Mouse (Mus musculus) intestine, embryonic 16.5 days (tissue): ENCODE results near the gene Gnat3. TPM values are rescaled to one million over a fixed set of nuclear protein-coding genes. Genes with fewer than 3 reads are reported as not detected.

Experiments
- ATAC-seq: fragments of 200-750 bp; cut with Nextera tagmentation; 2 replicates; pipeline ENCODE4 v1.8.0; 2017; ENCODE audit warnings: moderate TSS enrichment, moderate library complexity
- H3K27ac ChIP-seq: fragments of 300-500 bp; sonication (generic); 2 replicates; pipeline ENCODE4 v1.5.1; 2014; ENCODE audit warnings: mild to moderate bottlenecking, low read length
- H3K27me3 ChIP-seq: fragments of 300-500 bp; sonication (generic); replicated peaks from 2 replicates; pipeline ENCODE4 v1.6.1; 2014; ENCODE audit warnings: low read length, control low read depth, mixed read lengths; ENCODE audit not compliant: control insufficient read depth, insufficient read depth
- H3K36me3 ChIP-seq: fragments of 300-500 bp; sonication (generic); 2 replicates; pipeline ENCODE4 v1.6.1; 2014; ENCODE audit warnings: low read length, control low read depth; ENCODE audit not compliant: control insufficient read depth, insufficient read depth
- H3K4me1 ChIP-seq: fragments of 300-500 bp; sonication (generic); 2 replicates; pipeline ENCODE4 v1.6.1; 2014; ENCODE audit warnings: low read length, control low read depth, mixed read lengths; ENCODE audit not compliant: control insufficient read depth, insufficient read depth
- H3K4me2 ChIP-seq: fragments of 300-500 bp; sonication (generic); 2 replicates; pipeline ENCODE4 v1.6.1; 2014; ENCODE audit warnings: low read depth, low read length, control low read depth
- H3K4me3 ChIP-seq: fragments of 300-500 bp; sonication (generic); 2 replicates; pipeline ENCODE4 v1.5.1; 2014; ENCODE audit warnings: mild to moderate bottlenecking, low read length
- H3K9ac ChIP-seq: fragments of 300-500 bp; sonication (generic); 2 replicates; pipeline ENCODE4 v1.6.1; 2014; ENCODE audit warnings: low read depth, low read length
- H3K9me3 ChIP-seq: fragments of 300-500 bp; sonication (generic); 2 replicates; pipeline ENCODE4 v1.6.1; 2016; ENCODE audit warnings: low read length, control low read depth; ENCODE audit not compliant: control insufficient read depth
- WGBS: fragments of 180-500 bp; shearing (Covaris S2); extraction: QIAGEN DNeasy Blood & Tissue Kit; methylation state at CpG from one replicate; pipeline ENCODE4 v1.1.7; 2014; 5-methylcytosine and 5-hydroxymethylcytosine counted together
- polyA plus RNA-seq: library from polyadenylated mRNA; unstranded; fragments of >200 nt; fragmentation: Nextera tagmentation; extraction: Ambion mirVana; gene quantifications from 2 replicates; pipeline ENCODE4 v1.2.1, GENCODE M21; 2015

The Gnat3 gene
- polyA plus RNA-seq, 1 experiment from 2014 or later = not detected

- WGBS = 58% methylated on average over 6 of the region's 6 CpGs
Measured at GRCm38 (mm10) chr5:18000185-18000584, 37.8 kb downstream of the Gnat3 start.

DNA sequence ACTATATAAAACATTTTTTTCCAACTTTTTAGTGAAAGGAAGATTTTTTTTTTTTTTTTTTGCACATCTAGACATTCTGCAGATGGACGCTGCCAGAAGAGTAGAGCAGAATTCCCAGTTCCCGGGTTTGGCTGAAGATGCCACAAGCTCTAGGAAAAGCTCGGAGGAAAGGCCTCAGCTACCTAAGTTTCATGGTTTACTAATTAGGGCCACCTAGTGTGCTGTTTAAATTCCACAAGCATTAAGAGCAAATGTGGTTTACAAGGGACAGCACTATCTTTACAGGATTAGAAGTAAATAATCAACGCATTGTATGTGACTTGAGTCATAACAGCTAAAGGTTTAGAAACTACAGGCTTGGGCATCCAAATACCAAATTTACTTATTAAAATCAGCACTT lies 39.3 kb downstream of the Gnat3 start:
- Histone ChIP-seq H3K4me1 (no peaks in the 10 kb centered on the region), H3K4me3 (no peak overlapping the region), H3K36me3 (no peaks in the 10 kb centered on the region), H3K9ac (no peak overlapping the region), H3K4me2 (no peak overlapping the region), H3K27me3 (no peaks in the 10 kb centered on the region), H3K27ac (no peak overlapping the region), H3K9me3 (no peaks in the 10 kb centered on the region)
- ATAC-seq = no peak
- 44% methylated on average over 4 of the region's 4 CpGs for WGBS

More at GRCm38 (mm10) chr5:18000185-18000584, 37.8 kb downstream of the Gnat3 start:
- H3K27me3 ChIP-seq = no peaks in the 10 kb centered on the region
- no peak for ATAC-seq
- no peak overlapping the region for H3K4me2 ChIP-seq
- H3K27ac ChIP-seq = no peak overlapping the region
- H3K4me3 ChIP-seq = no peak overlapping the region
- no peaks in the 10 kb centered on the region for H3K4me1 ChIP-seq
- H3K9me3 ChIP-seq = no peaks in the 10 kb centered on the region
- H3K9ac ChIP-seq = no peak overlapping the region
- H3K36me3 ChIP-seq = no peaks in the 10 kb centered on the region

DNA sequence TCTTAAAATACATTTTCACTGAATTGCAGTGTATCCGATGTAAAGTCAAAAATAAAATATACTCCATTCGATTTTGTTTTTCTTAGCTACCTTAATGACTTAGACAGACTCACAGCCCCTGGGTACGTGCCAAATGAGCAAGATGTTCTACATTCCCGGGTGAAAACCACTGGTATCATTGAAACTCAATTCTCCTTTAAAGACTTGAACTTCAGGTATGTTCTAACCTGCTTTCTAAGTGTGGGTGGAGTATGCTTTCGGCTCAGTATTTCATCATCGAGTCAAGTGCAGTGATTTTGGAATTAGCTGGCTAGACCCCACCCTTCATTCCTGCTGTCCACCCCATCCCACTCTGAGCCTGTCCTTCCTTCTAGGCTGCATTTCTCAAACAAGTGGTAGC lies 41.3 kb downstream of the Gnat3 start:
- ATAC-seq = no peak
- Histone ChIP-seq H3K4me1 (no peaks in the 10 kb centered on the region), H3K4me3 (no peak overlapping the region), H3K27ac (no peak overlapping the region), H3K36me3 (no peaks in the 10 kb centered on the region), H3K27me3 (no peaks in the 10 kb centered on the region), H3K9me3 (no peaks in the 10 kb centered on the region), H3K4me2 (no peak overlapping the region), H3K9ac (no peak overlapping the region)
- WGBS = 78% methylated on average over 6 of the region's 6 CpGs

GRCm38 (mm10) chr5:18004824-18005611 lies 42.7 kb downstream of the Gnat3 start:
- no peak for ATAC-seq
- Histone ChIP-seq H3K4me1 (no peaks in the 10 kb centered on the region), H3K36me3 (no peaks in the 10 kb centered on the region), H3K9me3 (no peaks in the 10 kb centered on the region), H3K27ac (no peak overlapping the region), H3K4me2 (no peak overlapping the region), H3K27me3 (no peaks in the 10 kb centered on the region), H3K4me3 (no peak overlapping the region), H3K9ac (no peak overlapping the region)
- WGBS = 88% methylated on average over 3 of the region's 3 CpGs

DNA sequence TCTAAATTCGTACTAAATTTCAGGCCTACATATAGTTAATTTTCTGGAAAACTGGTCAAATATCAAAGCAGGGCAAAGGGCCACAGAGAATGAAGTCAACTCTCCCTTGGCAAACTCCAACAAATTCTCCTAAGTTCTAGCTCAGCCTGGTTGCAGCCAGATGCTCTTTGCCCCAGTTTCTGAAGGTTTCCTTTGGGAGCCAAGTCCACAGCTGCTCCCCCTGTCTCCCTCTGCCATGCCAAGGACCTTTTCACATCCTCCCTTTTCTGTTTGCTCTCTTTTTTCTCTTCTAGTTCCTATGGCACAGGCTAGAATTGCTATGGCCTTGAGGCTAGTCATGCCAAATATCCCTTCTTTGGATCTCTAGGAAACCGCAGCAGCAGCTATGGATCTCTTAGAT lies 43.8 kb downstream of the Gnat3 start:
- H3K9me3 ChIP-seq = no peaks in the 10 kb centered on the region
- no peaks in the 10 kb centered on the region for H3K4me1 ChIP-seq
- H3K4me2 ChIP-seq = no peak overlapping the region
- WGBS = 88% methylated on average over 2 of the region's 2 CpGs
- no peak overlapping the region for H3K9ac ChIP-seq
- no peaks in the 10 kb centered on the region for H3K36me3 ChIP-seq
- H3K27me3 ChIP-seq = no peaks in the 10 kb centered on the region
- ATAC-seq = no peak
- no peak overlapping the region for H3K27ac ChIP-seq
- H3K4me3 ChIP-seq = no peak overlapping the region

DNA sequence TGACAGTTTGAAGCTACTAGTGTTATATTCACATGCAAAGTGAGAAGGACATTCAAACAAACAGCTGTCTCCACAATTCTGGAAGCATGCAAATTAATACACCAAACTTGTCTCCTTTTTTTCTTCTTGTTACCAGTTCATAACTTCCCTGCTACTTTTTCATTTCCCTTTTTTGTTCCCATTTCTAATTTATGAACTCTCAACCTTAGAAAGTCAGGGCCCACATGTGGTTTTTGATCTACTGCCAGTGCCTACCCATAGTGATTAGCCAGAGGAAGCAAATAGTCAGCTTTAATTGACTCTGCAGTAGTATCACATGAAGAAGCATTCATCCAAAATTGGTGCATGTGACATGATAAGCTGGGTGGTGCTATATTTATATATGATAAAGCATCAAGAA lies 44.7 kb downstream of the Gnat3 start:
- no peak for ATAC-seq
- Histone ChIP-seq H3K9me3 (no peaks in the 10 kb centered on the region), H3K9ac (no peak overlapping the region), H3K4me1 (no peaks in the 10 kb centered on the region), H3K27ac (no peak overlapping the region), H3K4me3 (no peak overlapping the region), H3K27me3 (no peaks in the 10 kb centered on the region), H3K4me2 (no peak overlapping the region), H3K36me3 (no peaks in the 10 kb centered on the region)

- 45% methylated on average over 5 of the region's 5 CpGs for WGBS
- ATAC-seq = peak; percentile 77
- H3K27me3 ChIP-seq = no peaks in the 10 kb centered on the region
Measured at GRCm38 (mm10) chr5:18010301-18010700, 48.0 kb downstream of the Gnat3 start.

GRCm38 (mm10) chr5:18013196-18013595 lies 50.8 kb downstream of the Gnat3 start:
- Histone ChIP-seq H3K36me3 (no peaks in the 10 kb centered on the region), H3K4me3 (no peak overlapping the region), H3K27ac (no peak overlapping the region), H3K27me3 (no peaks in the 10 kb centered on the region), H3K4me2 (no peak overlapping the region), H3K9ac (no peak overlapping the region), H3K4me1 (no peaks in the 10 kb centered on the region), H3K9me3 (no peaks in the 10 kb centered on the region)
- ATAC-seq = no peak
- 65% methylated on average over 2 of the region's 2 CpGs for WGBS

More at GRCm38 (mm10) chr5:18010301-18010700, 48.0 kb downstream of the Gnat3 start:
- no peaks in the 10 kb centered on the region for H3K9me3 ChIP-seq
- H3K4me2 ChIP-seq = no peak overlapping the region
- no peak overlapping the region for H3K9ac ChIP-seq
- no peaks in the 10 kb centered on the region for H3K36me3 ChIP-seq
- no peaks in the 10 kb centered on the region for H3K4me1 ChIP-seq
- no peak overlapping the region for H3K27ac ChIP-seq
- no peak overlapping the region for H3K4me3 ChIP-seq

DNA sequence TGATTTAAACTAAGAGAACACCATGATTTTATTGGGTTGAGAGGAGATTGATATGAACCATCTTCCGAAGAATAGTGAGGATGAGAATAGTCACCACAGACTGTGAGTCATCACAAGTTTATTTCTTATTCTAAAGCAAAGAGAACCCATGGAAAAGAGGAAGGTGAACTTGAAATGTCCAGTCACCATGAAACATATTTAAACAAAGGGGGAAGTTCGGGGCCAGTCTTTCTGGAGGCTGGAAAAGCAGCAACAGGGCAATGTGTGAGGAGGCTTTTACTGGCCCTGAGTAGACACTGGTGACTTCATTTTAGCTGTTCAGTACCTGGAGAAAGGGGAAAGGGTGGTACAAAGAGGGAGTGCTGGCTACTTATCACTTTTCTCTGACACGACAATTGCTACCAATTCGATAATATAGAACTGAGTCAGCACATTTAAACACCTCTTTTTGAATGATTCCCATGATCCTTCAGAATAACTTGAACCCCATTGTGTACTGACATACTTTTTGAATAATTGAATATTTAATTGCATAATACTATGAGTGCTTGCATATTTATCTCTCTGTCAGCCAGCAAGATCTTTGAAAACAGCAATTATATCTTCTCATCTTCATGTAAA lies 52.0 kb downstream of the Gnat3 start:
- Histone ChIP-seq H3K4me2 (no peak overlapping the region), H3K27ac (no peak overlapping the region), H3K4me1 (no peaks in the 10 kb centered on the region), H3K9me3 (no peaks in the 10 kb centered on the region), H3K36me3 (no peaks in the 10 kb centered on the region), H3K4me3 (no peak overlapping the region), H3K9ac (no peak overlapping the region), H3K27me3 (no peaks in the 10 kb centered on the region)
- WGBS = 90% methylated on average over 4 of the region's 4 CpGs
- ATAC-seq = no peak
